Mouse (Mus musculus) heart, adult 9 months (tissue): ENCODE measurements around the gene Lgr5.

Source experiments
- DNase-seq, 2 experiments: peaks; one replicate each; pipeline ENCODE4 v3.0.0; 2022; ENCODE audit warnings: low spot score in 2 of 2

The Lgr5 gene

DNA sequence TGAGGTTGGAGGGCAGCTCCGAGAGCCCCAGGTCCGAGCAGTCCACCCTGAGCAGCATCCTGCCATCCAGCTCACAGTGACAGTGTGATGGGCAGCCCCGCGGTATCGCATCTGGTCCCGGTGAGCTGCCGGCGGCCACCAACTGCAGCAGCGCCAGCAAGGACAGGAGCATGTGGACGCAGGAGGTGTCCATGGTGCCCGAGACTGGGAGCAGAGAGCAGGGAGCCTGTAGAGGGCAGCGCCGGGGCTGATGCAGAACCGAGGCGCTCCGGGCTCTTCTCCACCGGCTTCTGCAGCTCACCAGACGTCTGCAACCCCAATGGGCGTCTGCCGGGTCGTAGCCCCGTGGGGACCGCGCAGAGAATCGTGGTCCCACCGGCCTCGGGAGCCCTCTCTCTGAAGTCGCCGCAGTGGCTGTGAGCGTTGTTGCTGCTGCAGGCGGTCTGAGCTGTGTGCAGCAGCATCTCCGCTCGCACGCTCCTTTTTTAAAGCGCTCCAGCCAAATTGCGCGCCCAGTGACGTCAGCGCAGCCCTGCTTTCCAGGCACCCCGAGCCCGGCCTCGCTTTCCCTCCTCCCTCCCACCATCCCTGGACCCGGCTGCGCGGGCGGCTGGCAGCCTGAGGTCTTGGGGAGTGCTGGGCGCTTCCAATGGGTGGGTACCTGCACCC is at the start of gene Lgr5:
Gene Lgr5, minus strand, starts transcription at position 480 of the 669 bp plus-strand sequence.
- peak in 1 of 2 experiments; percentile 7 for DNase-seq

GRCm38 (mm10) chr10:115626678-115627077 is 39.1 kb upstream of the Lgr5 start:
- no peak for DNase-seq

DNA sequence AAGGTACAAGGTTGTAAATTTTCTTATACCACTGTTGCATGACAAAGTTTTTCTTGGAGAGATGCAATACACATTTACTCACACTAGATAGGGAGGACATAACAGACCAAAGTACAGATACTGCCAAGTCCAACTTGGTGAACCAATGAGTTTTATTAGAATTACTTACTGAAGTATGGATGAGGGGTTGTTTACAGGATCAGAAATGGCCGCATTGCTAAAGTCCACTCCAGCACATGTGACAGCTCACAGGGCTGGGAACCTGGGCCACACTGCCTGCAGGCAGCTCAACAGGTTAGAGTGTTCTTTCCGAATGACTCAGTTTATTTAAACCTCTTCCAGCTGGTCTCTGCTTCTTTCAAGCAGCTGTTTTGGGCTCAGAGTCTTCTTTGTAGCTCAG is 37.4 kb upstream of the Lgr5 start:
- no peak for DNase-seq

DNA sequence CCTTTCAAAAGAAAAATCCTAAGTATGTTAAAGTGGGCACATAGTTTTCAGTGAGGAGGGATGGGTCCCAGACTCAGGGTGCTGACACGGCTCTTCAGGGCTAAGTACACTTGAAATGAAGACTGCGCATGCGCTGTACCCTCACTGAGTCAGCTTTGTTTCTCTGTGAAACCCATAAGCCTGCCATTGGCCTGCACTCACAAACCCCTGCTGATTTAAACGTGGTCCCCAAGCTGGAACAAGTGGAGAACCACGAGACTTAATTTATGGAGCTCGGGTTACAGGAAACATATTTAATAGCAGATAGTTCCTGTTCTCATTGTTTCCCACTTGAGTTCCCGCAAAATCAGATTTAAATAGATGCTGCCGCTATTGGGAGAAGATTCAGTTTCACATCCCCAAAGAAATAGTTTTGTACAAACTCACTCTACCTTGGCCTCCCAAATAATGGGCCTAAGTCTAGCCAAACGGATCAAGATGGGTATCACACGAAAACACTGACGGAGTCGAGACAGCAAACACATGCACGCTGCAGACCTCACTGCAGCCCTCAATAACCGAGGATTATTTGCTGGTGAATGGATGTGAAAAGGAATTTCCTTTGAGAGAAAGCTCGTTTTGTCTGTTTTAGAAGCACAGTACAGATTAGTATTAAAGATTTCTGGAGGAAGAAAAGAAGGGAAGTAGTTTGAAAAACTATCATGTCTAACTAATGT is 36.5 kb upstream of the Lgr5 start:
- no peak for DNase-seq

DNA sequence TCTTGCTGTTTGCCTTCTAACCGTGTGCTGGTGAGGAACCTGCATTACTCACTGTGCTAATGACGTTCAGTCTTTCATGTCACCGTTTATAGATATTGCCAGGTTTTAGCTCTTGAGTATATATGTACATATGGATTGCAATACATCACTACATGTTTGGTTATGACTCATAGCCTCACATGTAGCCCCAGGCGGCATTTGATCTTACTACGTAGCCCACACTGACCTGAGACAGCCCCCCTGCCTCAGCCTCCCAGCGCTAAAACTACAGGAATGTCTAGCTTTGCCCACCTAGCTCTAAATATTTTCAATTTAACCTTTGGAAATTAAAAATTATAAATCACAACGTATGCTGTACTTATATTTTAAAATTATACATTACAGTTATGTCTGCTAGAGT is 35.9 kb upstream of the Lgr5 start:
- DNase-seq, result no peak

DNA sequence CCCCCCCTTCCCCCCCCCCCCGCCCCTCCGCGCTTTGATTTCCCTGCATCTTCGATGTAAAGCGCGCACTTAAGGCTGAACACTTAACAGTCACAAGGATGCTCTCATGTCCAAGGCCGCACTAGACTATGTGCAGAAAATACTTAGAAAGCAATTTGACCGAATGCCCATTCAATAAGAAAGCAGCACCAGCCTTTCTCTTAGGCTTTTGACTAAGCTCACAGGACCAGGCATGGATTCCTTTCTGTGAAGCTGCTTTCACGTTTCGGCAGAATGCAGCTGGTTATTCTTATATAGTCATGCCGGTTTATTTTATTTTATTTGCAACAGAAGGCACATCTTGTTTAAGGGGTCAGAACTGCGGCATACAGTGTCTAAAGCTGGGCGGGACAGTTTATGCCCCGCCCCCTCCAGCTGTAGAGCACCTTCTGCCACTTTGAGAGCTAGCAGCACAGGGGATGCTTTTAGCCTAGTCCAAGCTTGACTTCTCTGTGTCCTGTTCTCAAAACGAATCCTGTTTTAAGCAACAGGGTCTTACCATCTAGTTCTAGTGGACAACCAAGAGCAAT is 30.8 kb upstream of the Lgr5 start:
- no peak for DNase-seq

GRCm38 (mm10) chr10:115617456-115618287 is 30.1 kb upstream of the Lgr5 start:
- peak in 1 of 2 experiments; percentile 8 for DNase-seq

DNA sequence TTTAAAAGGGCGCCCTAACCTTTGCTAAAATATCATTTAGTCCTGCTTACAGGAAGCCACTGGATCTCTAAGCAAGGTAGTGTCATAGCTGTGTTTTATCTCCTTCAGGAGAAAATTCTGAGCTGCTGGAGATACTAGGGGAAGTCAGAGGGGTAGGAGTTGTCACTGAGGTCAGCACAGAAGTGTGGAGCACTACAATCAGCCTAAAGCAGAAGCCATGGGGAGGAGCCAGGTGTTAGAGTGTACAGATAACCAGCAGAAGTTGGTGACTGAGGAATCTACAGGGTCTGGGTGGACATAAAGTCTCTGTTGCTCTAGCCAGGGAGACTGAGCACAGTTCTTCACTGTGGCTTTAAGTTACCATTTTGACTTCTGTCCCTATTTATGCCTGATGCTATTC is 8.2 kb upstream of the Lgr5 start:
- DNase-seq, result no peak

- DNase-seq, result no peak
These were observed 6.1 kb upstream of the Lgr5 start for GRCm38 (mm10) chr10:115593651-115594050.

DNA sequence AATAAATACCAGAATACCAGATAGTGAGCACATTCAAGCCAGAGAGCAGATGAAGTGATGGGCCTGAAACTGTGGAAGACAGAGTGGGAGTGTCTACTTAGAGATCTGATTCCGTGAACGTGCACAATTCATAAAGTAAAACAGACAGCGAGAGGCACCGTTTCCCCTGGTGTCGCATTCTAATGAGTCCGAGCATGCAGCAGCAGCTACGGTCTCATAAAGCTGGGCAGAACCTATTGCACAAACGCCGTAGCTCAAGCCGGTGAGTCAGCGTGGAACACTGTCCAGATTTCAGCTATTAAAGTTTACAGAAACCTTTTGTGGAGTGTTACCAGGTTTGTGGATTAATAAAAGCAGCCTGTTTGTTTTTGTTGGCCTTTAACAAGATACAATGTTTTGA is 5.6 kb upstream of the Lgr5 start:
- DNase-seq, result no peak

- no peak for DNase-seq
These were observed 399 bp upstream of the Lgr5 start for GRCm38 (mm10) chr10:115587979-115588378.

DNA sequence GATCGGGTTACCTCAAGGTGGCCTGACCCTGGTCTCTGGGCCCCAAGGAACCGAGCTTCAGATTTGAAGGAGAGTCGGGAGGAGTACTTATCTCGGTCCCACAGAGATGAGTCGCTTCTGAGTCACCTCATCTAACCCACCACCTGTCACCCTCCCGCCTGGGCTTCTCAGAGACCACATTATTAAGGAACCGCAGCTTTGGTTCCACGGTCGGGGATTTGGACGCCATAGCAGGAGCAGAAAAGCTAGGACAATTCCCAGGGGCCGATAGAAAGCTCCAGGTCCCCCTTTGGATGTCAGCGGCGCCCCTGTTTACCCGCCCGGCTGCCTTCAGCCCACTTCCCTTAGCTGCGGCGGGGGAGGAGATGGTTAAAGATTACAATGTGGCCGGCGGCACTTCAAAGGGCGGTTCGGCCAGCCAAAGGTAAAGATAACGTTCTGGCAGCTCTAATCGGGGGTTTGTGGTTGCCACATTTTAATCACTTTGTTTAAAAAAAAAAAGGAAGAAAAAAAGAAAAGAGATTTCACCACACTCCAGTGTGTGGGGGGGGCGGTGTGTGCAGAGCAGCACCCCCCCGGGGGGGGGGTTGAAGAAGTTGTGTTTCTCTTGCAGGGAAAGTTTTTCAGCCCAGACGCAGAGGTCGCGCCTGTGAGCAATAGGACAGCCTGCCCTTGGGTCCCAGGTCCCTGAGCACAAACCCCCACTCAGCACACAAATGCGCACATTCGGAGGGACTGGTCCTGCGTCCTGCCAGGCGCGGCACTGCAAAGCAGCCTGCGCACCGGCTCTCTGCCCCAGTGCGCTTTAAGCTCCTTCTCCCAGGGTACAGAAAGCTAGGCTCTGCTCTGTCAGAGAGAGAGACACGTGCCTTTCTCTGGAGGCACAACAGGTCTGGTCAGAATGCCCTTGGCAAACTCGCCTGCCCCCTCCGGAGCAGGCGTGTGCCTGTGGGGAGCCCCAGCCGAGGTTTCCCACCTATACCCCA is 1.0 kb downstream of the Lgr5 start:
- DNase-seq, result no peak

DNA sequence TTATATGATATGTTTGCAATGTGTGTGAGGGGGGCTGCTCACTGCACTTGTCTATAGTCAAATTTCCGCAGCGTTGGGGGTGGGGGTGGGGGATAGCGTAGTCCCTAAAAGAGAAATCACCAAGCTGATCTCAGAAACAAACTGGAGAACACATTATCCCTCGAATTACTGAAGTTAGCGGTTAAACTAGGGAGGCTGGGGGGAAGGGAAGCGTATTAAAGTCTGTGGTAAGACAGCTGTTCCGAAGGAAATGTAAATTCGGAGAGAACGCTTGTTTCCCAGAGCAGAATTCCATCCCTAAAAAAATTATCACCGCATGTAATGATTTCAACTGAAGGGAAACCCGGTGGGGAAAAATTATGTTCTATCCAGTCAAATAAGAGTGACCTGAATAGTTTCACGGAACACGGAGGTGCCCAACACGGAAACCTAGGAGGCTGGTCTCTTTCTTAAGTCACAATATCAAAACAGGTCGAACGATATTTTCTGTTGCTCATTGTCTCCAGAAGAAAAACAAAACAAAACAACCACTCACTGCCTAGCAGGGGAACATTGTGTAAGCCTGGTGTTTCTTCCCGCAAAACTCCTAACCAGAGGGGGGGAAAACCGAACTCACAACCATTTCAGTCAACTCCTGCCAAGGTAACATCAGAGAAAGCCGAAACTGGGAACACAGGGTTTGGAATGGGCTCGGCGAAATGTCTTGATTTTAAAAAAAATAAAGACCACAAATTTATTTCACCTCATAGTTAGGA is 1.9 kb downstream of the Lgr5 start:
- no peak for DNase-seq

- DNase-seq, result no peak
These were observed 2.9 kb downstream of the Lgr5 start for GRCm38 (mm10) chr10:115584656-115585055.

DNA sequence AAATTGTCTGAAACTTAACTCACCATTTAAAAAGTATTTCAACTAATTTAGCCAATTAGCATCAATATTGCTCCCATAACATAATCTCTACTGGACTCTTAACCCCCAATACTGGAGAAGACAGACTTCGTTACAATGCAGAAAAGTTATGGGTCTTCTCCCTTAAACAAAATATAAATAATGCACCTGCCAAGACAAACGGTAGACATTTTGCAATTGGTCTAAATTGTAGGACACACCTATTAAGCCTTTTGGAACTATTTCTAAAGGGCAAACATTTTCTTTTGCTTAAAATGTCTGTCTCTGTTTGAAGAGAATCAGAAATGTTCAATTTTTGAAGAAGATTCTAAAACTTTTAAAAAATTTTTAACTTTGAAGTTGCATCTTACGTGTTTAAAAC is 4.5 kb downstream of the Lgr5 start:
- no peak for DNase-seq

- DNase-seq, result no peak
These were observed 5.6 kb downstream of the Lgr5 start for GRCm38 (mm10) chr10:115581971-115582370.

DNA sequence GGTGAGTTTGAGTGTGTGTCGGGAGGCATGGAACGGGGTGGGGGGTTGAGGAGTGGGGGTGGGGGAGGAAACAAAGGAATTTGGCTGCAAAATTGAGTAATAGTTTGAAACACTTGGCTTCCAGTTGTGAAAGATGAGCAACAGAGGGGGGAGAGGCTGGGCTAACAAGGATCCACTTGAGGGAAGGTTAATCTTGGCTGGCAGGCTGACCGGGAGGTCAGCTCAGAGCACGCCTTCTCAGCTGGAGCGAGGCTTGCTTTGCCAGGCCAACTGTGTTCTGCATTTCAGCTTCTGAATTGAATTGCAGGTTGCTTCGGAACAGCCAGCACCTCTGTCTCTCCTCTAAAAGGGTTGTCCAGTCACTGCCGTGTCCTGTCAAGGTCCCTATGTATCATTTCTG is 8.1 kb downstream of the Lgr5 start:
- no peak for DNase-seq

DNA sequence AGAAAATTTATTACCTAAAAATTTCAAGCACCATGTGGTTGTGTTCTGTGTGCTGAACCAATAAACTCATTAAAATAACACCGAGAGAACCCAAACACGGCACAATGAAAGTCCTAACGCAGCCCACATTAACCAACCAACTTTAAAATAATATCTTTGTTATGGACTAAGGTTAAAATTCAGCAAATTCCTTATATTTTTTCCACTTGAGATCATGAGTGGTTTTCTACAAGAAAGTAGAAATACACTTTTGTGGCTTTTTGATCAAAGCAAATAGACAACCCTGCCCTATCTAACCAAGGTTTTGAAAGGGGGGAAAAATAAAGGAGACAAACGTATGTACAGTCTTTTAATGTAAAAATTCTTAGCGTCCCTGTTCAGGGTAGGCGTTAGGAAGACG is 8.5 kb downstream of the Lgr5 start:
- DNase-seq, result no peak

DNA sequence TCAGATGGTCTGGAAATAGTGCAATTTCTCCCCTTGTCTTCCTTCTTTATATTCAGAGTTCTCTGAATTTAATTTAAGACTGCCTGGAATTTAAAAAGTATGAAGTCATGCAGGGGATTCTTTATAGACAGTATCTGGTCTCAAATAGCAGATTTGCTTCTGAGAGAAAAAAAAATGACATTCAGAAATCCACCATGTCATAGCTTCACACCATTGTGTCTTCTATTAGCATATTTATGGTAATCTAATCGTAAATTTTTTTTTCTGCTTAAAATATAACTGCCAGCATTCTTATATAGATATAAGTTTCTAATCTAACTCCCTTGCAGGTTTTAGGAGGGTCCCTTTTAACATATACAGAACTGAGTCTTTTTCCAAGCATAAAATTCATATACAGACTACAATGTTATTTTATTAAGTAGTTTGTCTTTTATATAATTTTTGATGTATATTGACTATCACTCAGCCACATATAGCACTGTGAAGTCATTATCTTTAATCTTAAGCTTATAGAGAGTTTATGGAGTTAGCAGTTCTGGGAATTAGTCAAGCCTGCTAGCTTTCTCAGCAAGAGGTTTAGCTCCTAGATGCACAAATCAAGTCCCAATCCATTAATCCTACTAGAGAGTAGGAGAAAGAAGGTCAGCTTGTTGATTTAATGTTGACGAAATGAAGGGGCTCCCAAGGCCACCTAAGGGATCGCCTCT is 15.7 kb downstream of the Lgr5 start:
- no peak for DNase-seq

DNA sequence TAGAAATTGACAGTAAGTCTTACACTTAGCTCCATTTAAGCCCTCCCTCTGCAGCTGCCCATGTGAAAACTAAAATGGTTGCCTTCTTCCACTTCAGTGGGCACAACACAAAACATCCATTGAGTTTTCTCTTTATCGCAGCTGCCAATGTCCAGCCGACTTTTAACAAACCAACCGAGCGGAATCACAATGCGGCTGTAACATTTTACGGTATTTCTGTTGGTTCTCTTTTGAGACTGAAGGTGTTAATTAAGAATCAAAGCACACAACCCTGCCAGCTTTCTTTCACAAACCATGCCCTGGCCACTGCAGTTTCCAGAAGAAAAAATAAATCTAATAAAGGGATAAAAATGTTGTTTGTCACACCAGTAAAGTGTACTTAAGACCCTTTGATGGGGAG is 16.3 kb downstream of the Lgr5 start:
- DNase-seq, result no peak
